Mouse (Mus musculus): ENCODE data around the gene Mfge8. TPM values are rescaled to one million over a fixed set of nuclear protein-coding genes. Genes with fewer than 3 reads are reported as not detected.
A peak's percentile ranks its signal among the peaks of the same experiment; 100 is the strongest.

The Mfge8 gene
- polyA plus RNA-seq, 1 experiment from 2014 or later: 59.7 TPM

DNA sequence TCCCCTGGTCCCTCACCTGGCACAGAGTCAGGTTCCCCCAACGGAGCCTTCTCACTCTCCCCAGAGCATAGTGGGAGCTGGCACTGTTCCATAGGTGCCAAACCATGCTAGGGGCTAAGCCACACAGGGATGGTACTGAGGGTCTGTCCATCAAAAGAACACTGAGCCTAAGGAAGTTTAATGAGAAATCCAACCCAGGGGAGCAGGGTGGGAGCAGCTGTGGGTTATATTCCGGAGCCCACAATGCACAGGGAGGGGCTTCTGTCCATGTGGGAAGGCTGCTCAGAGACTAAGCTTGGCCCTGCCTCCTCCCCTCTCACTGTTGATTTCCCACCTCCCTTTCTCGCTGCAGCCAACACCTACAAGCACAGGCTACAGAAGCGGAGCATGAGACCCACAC is 35.0 kb downstream of the Mfge8 start:
- Histone ChIP-seq H3K9ac (no peak overlapping the region), H3K27me3 (no peaks in the 10 kb centered on the region; the same call in 1 of the 2 replicates), H3K27ac (no peak overlapping the region), H3K9me3 (no peaks in the 10 kb centered on the region), H3K4me1 (peaks cover 9% of the 10 kb centered on the region), H3K4me2 (no peak overlapping the region), H3K4me3 (replicated peaks) (no peak overlapping the region), H3K36me3 (replicated peaks) (no peaks in the 10 kb centered on the region)
- WGBS: 53% methylated on average over 4 of the region's 4 CpGs
- peak; percentile 33 for ATAC-seq (ENCODE audit: low FRiP score)

DNA sequence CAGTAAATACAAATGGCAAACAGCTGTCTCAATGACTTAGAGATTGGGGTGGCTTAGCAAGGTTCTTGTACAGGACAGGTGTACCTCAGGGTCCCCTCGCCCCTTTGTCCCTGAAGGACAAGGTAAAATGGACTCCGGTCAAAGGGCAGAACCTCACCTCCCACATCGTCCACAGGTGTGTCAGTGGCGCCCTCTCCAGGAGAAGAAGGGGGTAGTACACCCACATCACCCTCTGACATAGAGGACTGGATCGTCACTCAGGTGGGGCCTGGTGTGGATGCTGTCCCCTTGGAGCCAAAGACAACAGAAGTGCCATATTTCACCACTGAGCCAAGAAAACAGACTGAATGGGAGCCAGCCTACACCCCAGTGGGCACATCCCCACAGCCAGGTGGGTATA is 52.4 kb downstream of the Mfge8 start:
- Histone ChIP-seq H3K4me3 (replicated peaks) (no peak overlapping the region), H3K36me3 (replicated peaks) (no peaks in the 10 kb centered on the region), H3K9ac (no peak overlapping the region), H3K9me3 (no peaks in the 10 kb centered on the region), H3K4me1 (no peaks in the 10 kb centered on the region), H3K27ac (no peak overlapping the region), H3K4me2 (no peak overlapping the region), H3K27me3 (peaks cover 9% of the 10 kb centered on the region; the same call in 1 of the 2 replicates)
- ATAC-seq (ENCODE audit: low FRiP score): no peak
- WGBS: 72% methylated on average over 5 of the region's 5 CpGs

DNA sequence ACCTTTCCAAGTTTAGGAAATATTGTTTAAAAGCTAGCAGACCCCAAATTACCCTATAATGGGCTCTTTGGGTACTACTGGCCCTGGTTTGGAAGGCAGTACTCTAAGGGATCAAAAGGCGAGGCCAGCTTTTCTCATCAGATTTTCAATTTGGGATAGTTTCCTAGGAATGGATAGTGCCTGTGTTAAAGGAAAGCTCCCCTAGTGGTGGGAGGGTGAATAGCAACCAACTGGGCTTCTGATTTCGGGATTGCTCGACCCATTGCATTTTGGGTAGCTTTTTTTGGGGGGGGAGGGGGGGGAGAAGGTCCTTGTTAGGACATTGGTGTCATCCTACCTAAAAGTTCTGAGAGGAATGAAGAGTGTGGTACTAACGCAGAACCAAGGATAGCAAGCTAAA is 59.7 kb downstream of the Mfge8 start:
- H3K4me3 ChIP-seq (replicated peaks): no peak overlapping the region
- no peak overlapping the region for H3K27ac ChIP-seq
- no peaks in the 10 kb centered on the region for H3K4me1 ChIP-seq
- no peak overlapping the region for H3K4me2 ChIP-seq
- H3K27me3 ChIP-seq: no peaks in the 10 kb centered on the region
- no peaks in the 10 kb centered on the region for H3K9me3 ChIP-seq
- no peak for ATAC-seq (ENCODE audit: low FRiP score)
- 73% methylated on average over 4 of the region's 4 CpGs for WGBS
- H3K36me3 ChIP-seq (replicated peaks): no peaks in the 10 kb centered on the region
- H3K9ac ChIP-seq: no peak overlapping the region

Other genes starting within 250 kb of the Mfge8 start
- gene Isg20, start 235.6 kb downstream of the Mfge8 start, polyA plus RNA-seq (2016; fragmentation: Nextera tagmentation; extraction: Ambion mirVana): 0.29 TPM in 1 of 2 replicates, not detected in the other
- 0.47 and 0.63 TPM in 2 replicates for gene Acan, start 95.6 kb downstream of the Mfge8 start, polyA plus RNA-seq (2016; fragmentation: Nextera tagmentation; extraction: Ambion mirVana)
- 1.5 and 1.8 TPM in 2 replicates for gene Hapln3, start 18.0 kb downstream of the Mfge8 start, polyA plus RNA-seq (2016; fragmentation: Nextera tagmentation; extraction: Ambion mirVana)
- 12.1 and 15.3 TPM in 2 replicates for gene Abhd2, start 124.1 kb upstream of the Mfge8 start, polyA plus RNA-seq (2016; fragmentation: Nextera tagmentation; extraction: Ambion mirVana)
- gene Rlbp1, start 238.0 kb upstream of the Mfge8 start, polyA plus RNA-seq (2016; fragmentation: Nextera tagmentation; extraction: Ambion mirVana): 15.0 and 19.5 TPM in 2 replicates
- 19.6 and 19.7 TPM in 2 replicates for gene Fanci, start 242.9 kb upstream of the Mfge8 start, polyA plus RNA-seq (2016; fragmentation: Nextera tagmentation; extraction: Ambion mirVana)